Comparison of ENCODE assay signal across 8 mouse cellular contexts in the genomic region with DNA sequence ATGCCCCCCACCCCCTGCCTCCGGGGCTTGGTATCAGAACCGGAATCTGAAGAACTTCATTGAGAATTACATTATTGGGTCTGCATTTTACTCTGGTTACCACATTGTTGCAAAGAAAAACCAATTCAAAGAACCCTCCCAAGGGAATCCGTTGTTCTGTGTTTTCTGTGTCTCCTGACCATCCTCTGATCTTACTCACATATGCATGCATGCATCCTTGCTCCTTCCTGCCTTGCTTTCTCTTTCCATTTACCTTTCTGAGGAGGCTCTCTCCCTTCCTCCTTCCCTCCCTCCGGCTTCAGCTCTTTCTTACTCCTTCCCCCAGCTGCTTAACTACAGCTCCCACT. TPM values are rescaled to one million over a fixed set of nuclear protein-coding genes. Genes with fewer than 3 reads are reported as not detected.
A peak's percentile ranks its signal among the peaks of the same experiment; 100 is the strongest.
DNase-seq lines count a peak whose midpoint lies in the region; ATAC-seq lines count a peak whose summit lies in the region.
"Had no signal": no experiment of that assay in that cellular context is flagged by ENCODE, and none has a peak within 500 bp of the region (broad histone marks: within the 10 kb centered on the region; RNA-seq: fewer than 3 reads in every experiment).

No protein-coding gene starts in this region.

- no peak for ATAC-seq in lung, embryonic 16.5 days (ENCODE audit: low read depth)
- peak; percentile 31; the same call in 1 of the 2 replicates for ATAC-seq in forebrain, embryonic 11.5 days (replicated peaks; ENCODE audit: low FRiP score)
- no peak for ATAC-seq in limb, embryonic 13.5 days (ENCODE audit: low FRiP score, low read depth)

- H3K4me1 ChIP-seq in lung, embryonic 16.5 days (replicated peaks; ENCODE audit: control insufficient read depth, insufficient read depth, low read length) = peaks cover 10% of the 10 kb centered on the region
- H3K4me1 ChIP-seq in forebrain, embryonic 11.5 days (replicated peaks; ENCODE audit: control insufficient read depth, insufficient read depth, low read length) = peaks cover 10% of the 10 kb centered on the region
- H3K4me1 ChIP-seq in limb, embryonic 13.5 days = peaks cover 30% of the 10 kb centered on the region

- 30% methylated on average over 4 of the region's 4 CpGs for WGBS in lung, embryonic 16.5 days
- WGBS in forebrain, embryonic 11.5 days = 25% methylated on average over 4 of the region's 4 CpGs
- WGBS in limb, embryonic 13.5 days = 24% methylated on average over 4 of the region's 4 CpGs

- no peak for DNase-seq in lung, postnatal 4 days
- DNase-seq in forebrain, embryonic 11.5 days (ENCODE audit: low spot score) = no peak
- DNase-seq in splenic B cell, adult 2 months (ENCODE audit: low read depth, low spot score) = peak; percentile 38
- DNase-seq in frontal cortex, postnatal 36 days (ENCODE audit: low spot score in 2 of 2) = no peak
- no peak for DNase-seq in right cerebral cortex, adult 18-20 months
- DNase-seq: kidney, adult 11 months had no signal

- H3K36me3 ChIP-seq in lung, embryonic 16.5 days (ENCODE audit: control insufficient read depth, insufficient read depth, low read length) = no peaks in the 10 kb centered on the region
- H3K36me3 ChIP-seq in forebrain, embryonic 11.5 days (ENCODE audit: control insufficient read depth, insufficient read depth, low read length) = no peaks in the 10 kb centered on the region
- no peaks in the 10 kb centered on the region for H3K36me3 ChIP-seq in limb, embryonic 13.5 days
- H3K36me3 ChIP-seq in splenic B cell, adult 2 months (ENCODE audit: control insufficient read depth, insufficient read depth, low read length, poor library complexity, severe bottlenecking) = no peaks in the 10 kb centered on the region

- peak overlapping the region; percentile 44; the same call in 1 of the 2 replicates for H3K9ac ChIP-seq in lung, embryonic 16.5 days (ENCODE audit: low read length)
- H3K9ac ChIP-seq in forebrain, embryonic 11.5 days (ENCODE audit: low read length) = peak overlapping the region; percentile 56
- peak overlapping the region; percentile 70 for H3K9ac ChIP-seq in limb, embryonic 13.5 days

- H3K4me3 ChIP-seq in lung, embryonic 16.5 days (ENCODE audit: low read length) = peak overlapping the region; percentile 47
- peak overlapping the region; percentile 42 for H3K4me3 ChIP-seq in forebrain, embryonic 11.5 days (ENCODE audit: low read depth, low read length)
- H3K4me3 ChIP-seq in limb, embryonic 13.5 days = peak overlapping the region; percentile 53

- H3K27me3 ChIP-seq in lung, embryonic 16.5 days (ENCODE audit: control insufficient read depth, insufficient read depth, low read depth, low read length) = peaks cover 13% of the 10 kb centered on the region
- H3K27me3 ChIP-seq in forebrain, embryonic 11.5 days (ENCODE audit: control insufficient read depth, insufficient read depth, low read length) = no peaks in the 10 kb centered on the region; the same call in 1 of the 2 replicates
- H3K27me3 ChIP-seq in limb, embryonic 13.5 days = no peaks in the 10 kb centered on the region
- H3K27me3 ChIP-seq in splenic B cell, adult 2 months (ENCODE audit: control insufficient read depth, insufficient read depth, low read length, poor library complexity, severe bottlenecking) = no peaks in the 10 kb centered on the region

- H3K27ac ChIP-seq in lung, embryonic 16.5 days (ENCODE audit: low read length) = no peak overlapping the region
- no peak overlapping the region for H3K27ac ChIP-seq in forebrain, embryonic 11.5 days (ENCODE audit: low read depth, low read length)
- peak overlapping the region; percentile 67 for H3K27ac ChIP-seq in limb, embryonic 13.5 days

- peak overlapping the region; percentile 74 for H3K4me2 ChIP-seq in lung, embryonic 16.5 days (ENCODE audit: low read depth, low read length)
- H3K4me2 ChIP-seq in forebrain, embryonic 11.5 days (ENCODE audit: low read depth, low read length, severe bottlenecking) = peak overlapping the region; percentile 78
- H3K4me2 ChIP-seq in limb, embryonic 13.5 days (replicated peaks) = peak overlapping the region; percentile 74

- no peaks in the 10 kb centered on the region for H3K9me3 ChIP-seq in lung, embryonic 16.5 days (ENCODE audit: control insufficient read depth, low read length)
- H3K9me3 ChIP-seq in forebrain, embryonic 11.5 days (ENCODE audit: control insufficient read depth, low read length) = no peaks in the 10 kb centered on the region
- no peaks in the 10 kb centered on the region for H3K9me3 ChIP-seq in limb, embryonic 13.5 days

RNA-seq across cellular contexts. Expression of gene Sgk1, which starts 0.2 kb away (rescaled TPM):
- polyA plus RNA-seq in lung, embryonic 16.5 days (2015; fragmentation: Nextera tagmentation; extraction: Ambion mirVana) = 56.6 and 71.0 TPM in 2 replicates
- 20.7 and 24.5 TPM in 2 replicates for polyA plus RNA-seq in forebrain, embryonic 11.5 days (2014; fragmentation: Nextera tagmentation; extraction: Ambion mirVana)
- 54.7 and 56.3 TPM in 2 replicates for polyA plus RNA-seq in limb, embryonic 13.5 days (2015; fragmentation: Nextera tagmentation; extraction: Ambion mirVana)
